Comparison of ENCODE assay signal across 13 mouse cellular contexts in genomic region chr3:121850381-121850780, GRCm38 (mm10).
"Had no signal": no experiment of that assay in that cellular context is flagged by ENCODE, and none has a peak within 500 bp of the region (broad histone marks: within the 10 kb centered on the region; RNA-seq: fewer than 3 reads in every experiment).

No protein-coding gene starts in this region.

- H3K4me1 ChIP-seq: midbrain, embryonic 15.5 days; neural tube, embryonic 12.5 days had no signal

- DNase-seq: kidney, adult 8-10 months; kidney, postnatal 36 days; retina, postnatal 1 day; right cerebral cortex, postnatal 4 days; spleen, adult 18-20 months; thymus, adult 2 months; thymus, postnatal 36 days had no signal

- H3K4me3 ChIP-seq: left cerebral cortex, adult 2 months; limb, embryonic 10.5 days; liver, embryonic 15.5 days; megakaryocyte, embryonic 14.5 days; midbrain, embryonic 15.5 days; neural tube, embryonic 12.5 days had no signal
